Comparison of ENCODE assay signal across 26 mouse cellular contexts in the genomic region with DNA sequence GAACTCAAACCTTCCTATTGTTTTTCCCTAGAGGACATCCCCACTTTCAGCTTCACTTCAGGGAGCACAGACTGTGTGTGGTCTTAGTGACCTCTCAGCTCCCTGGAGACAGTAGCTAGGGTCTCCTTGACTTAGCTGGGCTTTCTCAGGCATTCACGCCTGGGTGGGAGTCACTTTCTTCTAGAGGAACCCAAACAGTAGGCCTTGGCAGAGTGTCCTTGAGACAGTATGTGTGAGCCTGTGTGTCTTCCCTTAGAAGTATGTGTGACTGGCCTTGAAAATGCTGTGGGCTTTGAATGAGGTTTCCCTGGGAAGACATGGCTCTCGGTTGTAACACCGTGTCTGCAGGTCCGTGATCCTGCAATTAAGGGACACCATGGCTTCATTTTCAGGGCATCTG.
DNase-seq lines count a peak whose midpoint lies in the region; ATAC-seq lines count a peak whose summit lies in the region.
"Had no signal": no experiment of that assay in that cellular context is flagged by ENCODE, and none has a peak within 500 bp of the region (broad histone marks: within the 10 kb centered on the region; RNA-seq: fewer than 3 reads in every experiment).

No protein-coding gene starts in this region.

- H3K4me1 ChIP-seq in kidney, embryonic 15.5 days = peaks cover 82% of the 10 kb centered on the region

- H3K4me2 ChIP-seq in kidney, embryonic 15.5 days = no peak overlapping the region
- H3K4me2 ChIP-seq: embryonic facial prominence, embryonic 13.5 days; forebrain, embryonic 12.5 days; forebrain, embryonic 15.5 days; heart, embryonic 12.5 days; heart, embryonic 15.5 days; hindbrain, embryonic 12.5 days had no signal

- 0 out of 2 replicates have a peak, but pooled peaks cover 4% of the 10 kb centered on the region for H3K36me3 ChIP-seq in kidney, embryonic 15.5 days
- H3K36me3 ChIP-seq: forebrain, embryonic 15.5 days; heart, embryonic 15.5 days; hindbrain, embryonic 12.5 days had no signal

- peak; percentile 49 for DNase-seq in adrenal gland, adult 2 months
- DNase-seq in adrenal gland, adult 8-10 months = no peak
- DNase-seq in kidney, adult 11 months = no peak
- DNase-seq in ovary, adult 18-20 months (ENCODE audit: low spot score) = peak; percentile 62
- DNase-seq in ovary, postnatal 10 days (ENCODE audit: low spot score) = no peak
- peak; percentile 25 for DNase-seq in R1 (ENCODE audit: low read depth, low spot score)
- DNase-seq: B cell, adult 2 months; cerebellum, adult 18-20 months; cerebellum, adult 9-10 months; cerebellum, postnatal 25 days; embryo, embryonic 11 days; gastrocnemius, postnatal 25 days; heart, postnatal 36 days had no signal

- H3K9ac ChIP-seq in kidney, embryonic 15.5 days = no peak overlapping the region
- H3K9ac ChIP-seq: embryonic facial prominence, embryonic 13.5 days; forebrain, embryonic 12.5 days; forebrain, embryonic 15.5 days; heart, embryonic 12.5 days; heart, embryonic 15.5 days; hindbrain, embryonic 12.5 days had no signal

- H3K27ac ChIP-seq in kidney, embryonic 15.5 days = peak overlapping the region; percentile 34; the same call in 1 of the 2 replicates
- H3K27ac ChIP-seq: embryonic facial prominence, embryonic 10.5 days; embryonic facial prominence, embryonic 13.5 days; forebrain, embryonic 12.5 days; forebrain, embryonic 15.5 days; hindbrain, embryonic 12.5 days; hindbrain, postnatal 0 days had no signal

- ATAC-seq in kidney, embryonic 15.5 days (replicated peaks; ENCODE audit: low FRiP score) = no peak
- ATAC-seq: activated CD4-positive, CD25-positive, alpha-beta regulatory T cell, adult 4 months; forebrain, embryonic 15.5 days; hindbrain, postnatal 0 days; inflammation-experienced regulatory T-cells, adult 6 months; intestine, embryonic 16.5 days had no signal

- no peak overlapping the region for H3K4me3 ChIP-seq in kidney, embryonic 15.5 days (replicated peaks)
- H3K4me3 ChIP-seq: embryonic facial prominence, embryonic 10.5 days; embryonic facial prominence, embryonic 13.5 days; erythroblast, embryonic 14.5 days; forebrain, embryonic 12.5 days; forebrain, embryonic 15.5 days; heart, embryonic 12.5 days; heart, embryonic 15.5 days; hindbrain, embryonic 12.5 days had no signal

- no peaks in the 10 kb centered on the region for H3K27me3 ChIP-seq in kidney, embryonic 15.5 days
- H3K27me3 ChIP-seq: embryonic facial prominence, embryonic 13.5 days; forebrain, embryonic 12.5 days; forebrain, embryonic 15.5 days; heart, embryonic 12.5 days; heart, embryonic 15.5 days; hindbrain, embryonic 12.5 days had no signal

- H3K9me3 ChIP-seq in kidney, embryonic 15.5 days (replicated peaks) = no peaks in the 10 kb centered on the region
- H3K9me3 ChIP-seq: embryonic facial prominence, embryonic 10.5 days; embryonic facial prominence, embryonic 13.5 days; forebrain, embryonic 12.5 days; forebrain, embryonic 15.5 days; heart, embryonic 12.5 days; heart, embryonic 15.5 days; hindbrain, embryonic 12.5 days had no signal

- WGBS in kidney, embryonic 15.5 days = 79% methylated on average over 4 of the region's 4 CpGs

Comparison
In these comparisons a context has a peak if more than half of its experiments do, and no peak if none do; other contexts are left out.
1. DNase-seq: peak in adrenal gland, adult 2 months (single experiment), ovary, adult 18-20 months (single experiment) and R1 (single experiment); none in adrenal gland, adult 8-10 months (single experiment), kidney, adult 11 months (single experiment) and ovary, postnatal 10 days (single experiment).